Mouse (Mus musculus): ENCODE results near the gene St6galnac3.

DNA sequence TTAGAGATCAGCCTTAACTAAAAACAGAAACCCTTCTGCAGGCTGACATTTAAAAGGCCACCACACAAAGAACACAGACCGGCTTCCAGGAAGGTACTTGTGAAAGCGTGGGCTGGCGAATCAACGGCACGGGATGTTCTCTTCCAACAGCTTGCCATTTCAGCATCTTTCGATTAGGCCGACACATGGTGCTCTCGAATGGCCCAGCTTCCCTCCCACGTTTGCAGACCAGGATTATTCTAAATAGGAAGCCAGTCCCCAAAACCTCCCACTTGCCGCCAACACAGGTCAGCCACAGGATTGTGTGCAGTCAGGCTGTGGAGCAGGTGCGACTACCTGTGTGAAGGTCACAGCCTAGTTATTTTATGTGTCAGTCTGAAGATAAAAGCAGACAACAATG, 153.8 kb downstream of the St6galnac3 start:
- no peak for TF ChIP-seq CTCF (IDR thresholded peaks at IDR 0.05; ENCODE audit: low read depth)
- no peak for TF ChIP-seq EP300 (optimal IDR thresholded peaks at IDR 0.05)
